Mouse (Mus musculus): Measurements from ENCODE around the gene Bank1. TPM values are rescaled to one million over a fixed set of nuclear protein-coding genes. Genes with fewer than 3 reads are reported as not detected.

The Bank1 gene
- total RNA-seq, 2 experiments from 2014 or later, result 1.0 to 1.2 TPM

DNA sequence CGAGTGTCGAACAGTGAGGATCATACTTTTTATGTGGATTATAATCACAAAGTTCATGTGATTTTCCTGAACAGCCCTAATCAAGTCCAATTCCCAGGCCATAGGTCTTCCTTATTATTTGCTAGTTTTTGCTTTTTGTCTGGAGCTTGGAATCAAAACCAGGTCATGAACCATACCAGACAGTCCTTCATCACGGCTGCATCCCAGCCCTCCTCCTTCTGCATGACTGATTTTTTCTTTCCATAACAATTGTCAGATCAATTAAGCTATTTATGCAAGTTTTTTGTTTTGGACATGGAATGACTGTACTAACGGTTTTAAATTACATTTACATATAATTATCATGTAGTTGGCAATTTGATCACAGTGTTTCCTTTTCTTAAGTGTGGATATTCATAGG, 315.2 kb downstream of the Bank1 start:
- DNase-seq (ENCODE audit: low spot score in 2 of 2), result no peak

DNA sequence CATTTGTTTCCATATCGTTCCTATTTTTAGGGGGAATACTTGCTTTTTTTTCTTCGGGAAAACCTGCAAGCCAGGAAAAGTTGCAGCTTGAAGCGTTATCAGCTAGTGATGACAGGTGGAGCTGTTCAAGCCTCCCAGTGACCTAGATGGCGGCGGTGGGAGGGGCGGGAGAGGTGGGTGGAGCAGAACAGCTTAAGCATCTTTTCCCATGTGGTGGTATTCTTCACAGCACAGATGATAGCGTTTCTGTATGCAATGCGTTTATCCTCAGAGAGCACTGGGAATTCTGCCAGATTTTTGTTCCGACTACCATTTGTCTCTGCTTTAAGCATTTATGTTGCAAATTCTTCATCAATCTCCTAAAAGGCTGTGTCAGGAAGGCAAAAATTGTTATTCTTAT, 318.0 kb downstream of the Bank1 start:
- DNase-seq (ENCODE audit: low spot score in 2 of 2), result no peak

DNA sequence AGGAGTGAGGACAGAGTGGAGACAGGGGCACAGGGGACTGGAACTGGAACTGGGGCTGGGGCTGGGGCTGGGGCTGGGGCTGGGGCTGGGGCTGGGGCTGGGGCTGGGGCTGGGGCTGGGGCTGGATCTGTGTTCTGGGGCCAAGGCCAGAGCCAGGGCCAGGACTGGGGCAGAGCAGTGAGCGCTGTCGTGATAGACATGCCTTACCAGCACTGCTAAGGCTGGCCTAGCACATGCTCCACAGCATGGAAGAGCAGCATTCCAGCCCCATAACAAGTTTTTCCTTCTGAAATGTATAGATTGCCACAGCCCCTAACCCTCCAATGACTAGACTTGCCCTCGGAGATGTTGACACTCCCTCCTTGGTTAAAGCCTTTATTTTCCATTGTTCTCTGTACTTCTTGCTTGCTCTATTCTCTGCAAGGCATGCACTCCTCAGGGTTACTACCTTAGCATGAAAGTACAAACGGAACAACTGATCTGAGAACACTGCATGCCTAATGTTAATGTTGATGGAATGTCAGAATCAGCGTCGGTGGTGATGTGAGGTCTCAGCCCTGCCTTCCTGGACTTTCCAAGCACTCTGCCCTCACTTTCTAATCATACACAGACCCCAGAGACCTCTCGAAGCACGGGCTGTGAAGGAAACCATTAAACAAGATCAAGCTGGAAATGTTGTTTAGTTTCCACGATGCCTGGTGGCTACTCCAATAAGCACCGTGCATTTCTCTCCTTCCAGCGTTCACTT, 318.6 kb downstream of the Bank1 start:
- no peak for DNase-seq (ENCODE audit: low spot score in 2 of 2)
